Mouse (Mus musculus): ENCODE results near the gene H2-DMb1. TPM values are rescaled to one million over a fixed set of nuclear protein-coding genes. Genes with fewer than 3 reads are reported as not detected.
"Not testable (repeated sequence)": the region's sequence is repeated elsewhere in the genome, so short reads cannot be mapped to it uniquely, and the experiment has no call there.

The H2-DMb1 gene
- total RNA-seq, 2 experiments from 2014 or later = 39.4 to 60.3 TPM

DNA sequence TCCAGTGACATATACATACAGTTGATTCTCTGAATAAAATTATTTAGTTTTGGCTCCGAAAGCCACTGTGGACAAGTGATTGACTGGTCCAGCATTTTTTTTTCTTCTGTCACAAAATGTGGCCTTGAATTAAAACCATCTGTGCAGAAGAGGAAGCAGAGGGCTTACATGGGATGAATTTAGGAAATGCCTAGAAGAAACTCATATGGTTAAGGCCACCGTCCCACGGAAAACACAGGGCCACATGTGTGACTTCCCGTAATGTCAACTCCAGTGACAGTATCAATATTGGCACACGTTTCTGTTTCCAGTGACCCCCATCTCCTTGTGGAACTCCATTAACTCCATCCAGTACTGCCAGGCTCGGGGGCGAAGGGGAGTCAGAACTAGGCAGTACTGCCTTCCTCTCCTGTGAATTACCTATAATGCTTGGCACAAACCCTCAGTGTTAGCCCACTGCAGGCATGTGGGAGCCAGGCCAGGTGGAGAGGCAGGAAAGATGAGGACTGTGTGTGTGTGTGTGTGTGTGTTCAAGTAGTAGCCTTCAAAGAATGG lies 10.3 kb upstream of the H2-DMb1 start:
- ATAC-seq (replicated peaks; ENCODE audit: poor library complexity) = peak; percentile 14; the same call in 1 of the 2 replicates

DNA sequence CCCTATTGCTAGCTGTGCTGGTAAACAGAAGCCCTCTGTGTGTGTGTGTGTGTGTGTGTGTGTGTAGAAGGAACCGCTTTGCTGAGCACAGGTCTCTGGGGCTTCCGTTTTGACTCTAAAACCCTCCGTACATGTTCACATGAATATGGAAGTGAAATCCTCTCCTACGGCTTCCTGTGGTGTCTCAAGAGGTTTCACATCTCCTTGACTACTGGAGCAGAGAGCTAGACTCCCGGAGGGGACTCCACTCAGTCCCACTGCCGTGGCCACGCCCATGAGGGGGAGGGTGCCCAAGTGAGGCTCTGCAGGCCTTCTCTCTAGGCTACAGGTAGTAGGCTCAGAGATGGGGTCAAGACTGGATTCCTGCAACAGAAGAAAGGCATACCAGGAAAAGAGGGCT lies 9.8 kb upstream of the H2-DMb1 start, which contains the start of gene H2-DMb2:
Gene H2-DMb2 (plus strand): TSS at position 275 of the 400 bp plus-strand sequence.
- peak; percentile 88 for ATAC-seq (replicated peaks; ENCODE audit: poor library complexity)

DNA sequence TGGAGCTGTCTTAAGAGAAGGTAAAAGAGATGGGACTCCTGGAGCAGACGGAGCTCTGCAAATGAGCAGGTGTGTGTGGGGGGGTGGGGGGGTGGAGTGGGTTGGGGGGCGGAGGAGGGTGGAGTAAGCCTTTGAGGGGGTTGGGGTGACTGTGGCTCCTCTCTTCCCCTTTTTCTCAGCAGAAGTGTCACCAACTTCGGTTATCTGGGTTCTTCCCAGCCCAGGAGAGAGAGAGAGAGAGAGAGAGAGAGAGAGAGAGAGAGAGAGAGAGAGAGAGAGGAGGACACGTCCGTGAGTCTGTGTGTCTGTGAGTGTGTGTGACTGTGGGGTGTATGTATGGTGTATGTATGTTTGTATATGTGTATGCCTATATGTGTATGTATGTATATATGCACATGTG lies 9.4 kb upstream of the H2-DMb1 start:
- ATAC-seq (replicated peaks; ENCODE audit: poor library complexity) = peak; percentile 17; the same call in 1 of the 2 replicates

DNA sequence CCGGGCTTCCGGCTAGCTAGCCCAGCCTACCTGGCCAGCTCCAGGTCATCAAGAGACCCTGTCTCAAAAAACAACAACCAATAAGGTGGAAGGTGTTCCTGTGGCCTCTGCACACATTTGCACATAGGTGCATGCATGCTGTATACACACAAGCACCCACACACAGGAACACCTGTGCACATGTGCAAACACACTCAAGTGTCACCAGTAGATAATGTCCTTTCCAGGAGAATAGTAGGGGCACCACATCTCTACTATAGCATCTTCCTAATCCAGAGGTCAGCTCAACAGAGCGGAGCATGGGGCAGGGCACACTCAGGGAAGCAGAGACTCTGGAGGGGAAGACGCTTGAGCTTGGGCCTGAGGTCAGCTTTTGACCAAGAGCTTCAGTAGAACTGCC lies 8.7 kb upstream of the H2-DMb1 start:
- not testable (repeated sequence) for ATAC-seq (replicated peaks; ENCODE audit: poor library complexity)

DNA sequence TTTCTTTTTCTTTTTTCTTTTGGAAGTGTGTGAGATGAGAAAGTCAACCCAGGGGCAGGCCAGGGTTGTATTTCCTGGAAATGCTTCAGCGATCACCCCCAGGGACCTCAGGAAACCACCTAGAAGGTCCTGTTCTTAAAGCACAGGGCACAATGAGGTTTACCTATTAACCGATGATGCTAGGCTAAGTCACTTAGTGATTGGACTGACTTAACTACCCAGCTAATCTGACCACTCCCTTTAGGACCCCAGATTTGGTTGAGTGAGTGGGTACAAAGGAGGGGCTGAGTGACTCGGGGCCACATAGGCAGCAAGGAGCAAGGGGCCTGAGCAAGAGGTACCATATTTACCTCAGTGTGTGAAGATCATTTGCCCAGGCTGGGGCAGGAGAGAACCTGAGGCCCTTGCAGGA lies 7.9 kb upstream of the H2-DMb1 start:
- no peak for ATAC-seq (replicated peaks; ENCODE audit: poor library complexity)

DNA sequence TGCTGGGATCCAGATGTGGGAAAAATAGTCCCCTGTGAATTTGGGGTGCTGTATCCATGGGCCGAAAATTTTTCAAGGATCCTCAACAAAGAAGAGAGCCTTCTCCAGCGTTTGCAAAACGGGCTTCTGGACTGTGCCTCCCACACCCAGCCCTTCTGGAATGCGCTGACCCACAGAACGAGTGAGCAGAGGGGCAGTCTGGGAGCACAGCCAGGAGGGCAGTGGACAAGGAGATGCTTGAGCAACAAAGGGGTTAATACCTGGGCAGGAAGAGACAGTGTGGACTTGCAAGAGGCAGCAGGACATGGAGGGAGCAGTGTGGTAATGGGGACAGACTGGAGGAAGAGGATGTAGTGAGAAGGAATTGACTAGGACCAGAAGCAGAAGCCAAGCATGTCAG lies 2.7 kb downstream of the H2-DMb1 start:
- ATAC-seq (replicated peaks; ENCODE audit: poor library complexity) = no peak

DNA sequence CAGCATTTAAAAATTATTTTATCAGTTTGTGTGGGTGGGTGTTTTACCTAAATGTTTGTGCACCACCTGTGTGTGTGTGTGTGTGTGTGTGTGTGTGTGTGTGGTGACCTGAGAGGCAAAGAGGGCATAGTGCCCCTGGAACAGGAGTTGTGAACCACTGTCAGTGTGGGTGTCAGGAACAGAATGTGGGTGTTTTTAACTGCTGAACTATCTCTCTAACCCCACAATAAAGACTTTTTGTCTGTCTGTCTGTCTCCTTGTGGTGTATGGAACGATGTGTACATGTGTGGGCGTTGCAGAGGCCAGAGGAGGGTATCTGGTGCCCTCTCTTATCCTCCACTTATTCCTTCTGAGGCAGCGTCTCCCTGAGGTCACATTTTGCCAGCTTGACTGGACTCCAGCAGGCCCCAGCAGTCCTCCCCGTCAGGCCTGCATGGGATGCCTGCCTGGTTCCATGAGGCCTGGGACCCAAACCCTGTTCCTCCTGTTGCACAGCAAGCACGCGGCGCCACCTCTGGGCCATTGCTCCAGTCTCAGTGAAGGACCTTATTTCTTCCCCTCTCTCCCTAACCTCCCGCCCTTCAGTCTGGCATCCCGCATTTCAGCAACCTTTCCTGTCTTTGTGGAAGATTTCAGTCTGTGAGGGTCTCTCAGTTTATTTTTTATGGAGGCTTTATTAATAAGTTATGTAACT lies 11.5 kb downstream of the H2-DMb1 start:
- ATAC-seq (replicated peaks; ENCODE audit: poor library complexity) = peak; percentile 52; the same call in 1 of the 2 replicates

DNA sequence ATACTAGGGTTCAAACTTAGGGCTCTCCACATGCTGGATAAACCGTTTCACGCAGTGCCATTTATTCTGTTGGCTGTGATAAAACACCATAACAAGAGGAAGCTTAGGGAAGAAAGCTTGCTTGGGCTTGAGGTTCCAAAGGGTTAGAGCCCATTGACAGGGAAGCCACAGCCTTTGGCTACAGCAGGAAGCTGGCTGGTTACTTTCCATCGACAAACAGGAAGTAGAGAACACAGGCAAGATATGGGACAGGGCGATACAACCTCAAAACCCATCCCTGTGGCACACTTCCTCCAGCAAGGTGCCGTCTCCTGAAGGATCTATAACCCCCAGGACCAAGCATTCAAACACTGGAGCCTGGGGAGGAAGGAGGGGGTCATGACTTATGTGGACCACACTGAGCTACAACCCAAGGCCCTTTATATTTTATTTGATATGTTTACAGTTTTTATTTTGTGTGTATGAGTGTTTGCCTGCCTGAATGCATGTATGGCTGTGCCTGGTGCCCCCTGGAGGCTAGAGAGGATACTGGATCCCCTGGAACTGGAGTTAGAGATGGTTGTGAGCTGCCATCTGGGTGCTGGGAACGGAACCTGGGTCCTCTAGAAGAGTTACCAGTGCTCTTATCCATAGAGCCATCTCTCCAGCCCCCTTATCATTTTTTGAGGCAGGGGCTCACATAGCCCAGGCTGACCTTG lies 12.3 kb downstream of the H2-DMb1 start:
- peak; percentile 66 for ATAC-seq (replicated peaks; ENCODE audit: poor library complexity)

DNA sequence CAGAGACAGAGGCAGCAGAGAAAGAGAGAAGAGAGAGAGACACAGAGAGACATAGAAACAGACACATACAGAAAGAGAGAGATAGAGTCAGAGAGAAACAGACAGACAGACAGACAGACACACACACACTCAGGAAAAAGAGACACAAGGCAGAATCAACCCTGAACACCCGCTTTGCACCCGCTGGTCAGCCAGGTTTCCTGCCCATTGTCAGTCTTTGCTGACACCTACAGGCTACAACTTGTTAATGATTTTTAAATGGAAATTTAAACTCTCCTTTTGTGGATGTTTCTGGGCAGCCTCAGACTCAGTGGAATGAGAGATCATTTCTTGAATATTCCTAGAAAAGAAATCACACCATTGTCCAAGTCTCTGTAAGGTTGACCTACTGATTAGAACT lies 16.4 kb downstream of the H2-DMb1 start:
- ATAC-seq (replicated peaks; ENCODE audit: poor library complexity) = peak; percentile 53

DNA sequence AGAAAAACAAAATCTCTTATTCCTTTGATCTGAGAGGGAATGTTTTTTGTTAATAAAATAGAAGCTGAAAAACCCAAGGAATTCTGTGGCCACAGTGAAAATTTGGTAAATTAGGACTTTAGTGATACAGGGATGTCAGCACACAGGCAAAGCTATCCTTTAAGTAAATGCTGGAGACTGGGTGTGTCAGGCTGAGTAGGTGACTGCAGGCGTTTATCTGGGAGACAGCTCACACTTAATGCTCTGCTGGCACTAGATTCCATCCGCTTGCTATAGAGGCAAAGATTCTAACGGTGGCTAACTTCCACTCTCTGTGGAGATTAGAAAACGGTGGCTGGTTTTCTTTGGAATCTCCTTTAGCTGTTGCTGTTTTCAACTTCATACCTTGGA lies 17.6 kb downstream of the H2-DMb1 start:
- 0 out of 2 replicates have a peak, but pooled peaks have one; percentile 21 for ATAC-seq (replicated peaks; ENCODE audit: poor library complexity)

DNA sequence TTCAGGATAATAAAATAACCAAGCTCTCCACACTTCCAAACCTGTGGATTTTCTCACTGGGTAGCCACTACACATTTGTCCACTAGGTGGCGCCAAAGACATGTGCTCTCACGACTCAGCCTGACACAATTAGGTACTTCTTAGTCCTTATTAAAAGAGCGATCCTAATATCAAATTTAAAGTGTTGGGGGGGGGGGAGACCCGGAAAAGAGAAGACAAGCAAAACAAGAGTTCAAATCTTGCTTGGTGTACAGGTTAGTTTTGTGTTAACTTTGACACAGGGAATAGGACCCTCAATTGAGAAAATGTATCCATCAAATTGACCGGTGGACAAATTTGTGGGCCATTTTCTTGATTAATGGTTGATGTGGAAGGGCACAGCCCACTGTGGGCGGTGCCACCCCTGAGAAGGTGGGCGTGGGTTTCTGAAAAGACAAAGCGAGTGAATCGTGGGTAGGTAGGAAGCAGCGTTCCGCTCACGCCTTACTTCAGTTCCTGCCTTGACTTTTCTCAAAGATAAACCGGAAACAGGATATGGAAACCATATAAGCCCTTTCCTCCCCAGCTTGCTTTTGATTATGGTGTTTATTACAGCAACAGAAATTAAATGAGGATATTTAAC lies 18.1 kb downstream of the H2-DMb1 start:
- peak; percentile 93 for ATAC-seq (replicated peaks; ENCODE audit: poor library complexity)

DNA sequence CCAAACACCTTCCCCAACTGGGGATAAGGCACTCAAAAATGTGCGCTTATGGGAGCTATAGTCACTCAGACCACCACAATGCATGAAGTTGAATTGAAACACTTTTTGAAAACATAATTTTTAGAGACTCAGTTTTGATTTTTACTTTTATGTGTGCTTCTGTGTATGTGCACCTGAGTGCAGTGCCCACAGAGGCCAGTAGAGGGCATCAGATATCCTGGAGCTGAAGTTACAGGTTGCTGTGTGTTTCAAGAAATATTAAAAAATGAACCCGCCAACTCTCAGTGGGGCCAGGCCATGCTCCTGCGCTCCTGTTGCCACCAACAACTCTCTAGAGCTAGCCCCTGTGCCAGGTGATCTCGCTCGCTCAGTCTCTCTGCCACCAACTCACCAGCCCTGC lies 19.7 kb downstream of the H2-DMb1 start:
- ATAC-seq (replicated peaks; ENCODE audit: poor library complexity) = no peak

DNA sequence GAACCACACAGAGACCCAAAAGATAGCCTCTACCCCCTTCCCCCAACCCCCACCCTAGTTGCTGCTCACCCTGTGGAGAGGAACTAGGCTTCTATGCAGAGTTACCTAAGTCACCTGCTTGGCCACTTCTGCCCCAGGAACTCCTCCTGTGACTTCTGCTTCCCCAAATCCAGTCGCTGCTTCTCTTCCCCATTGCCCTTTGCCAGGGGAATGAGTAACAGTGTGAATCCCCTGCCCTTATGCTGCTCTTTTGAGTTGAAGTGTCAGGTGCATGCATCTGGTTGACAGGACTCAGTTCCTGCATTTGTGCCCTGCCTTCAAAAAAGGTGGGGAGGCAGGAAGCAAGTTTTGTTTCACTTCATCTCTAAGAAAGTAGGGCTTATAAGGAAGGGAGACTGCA lies 21.2 kb downstream of the H2-DMb1 start:
- no peak for ATAC-seq (replicated peaks; ENCODE audit: poor library complexity)

DNA sequence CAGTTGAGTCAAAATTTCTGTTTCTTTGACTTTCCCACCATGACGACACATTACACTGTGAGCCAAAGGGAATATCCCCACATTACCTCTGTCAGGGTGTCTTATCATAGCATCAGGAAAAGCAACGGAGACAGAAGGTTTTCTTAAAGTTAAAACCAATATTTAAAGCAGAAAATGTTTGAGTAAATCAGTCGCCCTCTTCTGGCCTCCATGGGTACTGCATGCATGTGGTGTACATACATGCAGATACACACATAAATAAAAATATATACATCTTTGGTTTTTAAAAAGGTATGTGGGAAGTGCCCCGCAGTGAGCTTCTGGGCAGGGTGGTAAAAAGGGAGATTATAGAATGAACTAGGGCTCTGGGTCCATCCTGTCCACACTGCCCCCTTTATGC lies 24.3 kb downstream of the H2-DMb1 start:
- no peak for ATAC-seq (replicated peaks; ENCODE audit: poor library complexity)

DNA sequence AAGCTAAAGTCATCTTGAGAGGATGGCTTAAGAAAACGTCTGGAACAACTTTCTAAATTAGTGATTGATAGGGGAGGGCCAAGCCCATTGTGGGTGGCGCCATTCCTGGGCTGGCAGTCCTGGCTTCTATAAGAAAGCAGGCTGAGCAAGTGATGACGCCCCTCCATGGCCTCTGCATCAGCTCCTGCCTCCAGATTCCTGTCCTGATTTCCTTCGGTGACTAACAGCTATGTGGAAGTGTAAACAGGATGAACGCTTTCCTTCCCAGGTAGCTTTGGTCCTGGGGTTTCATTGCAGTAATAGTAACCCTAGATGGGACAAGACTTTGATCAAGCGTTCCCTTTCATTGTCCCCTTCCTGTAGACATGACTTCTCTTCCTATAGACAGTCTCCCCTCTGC lies 26.1 kb downstream of the H2-DMb1 start:
- no peak for ATAC-seq (replicated peaks; ENCODE audit: poor library complexity)

DNA sequence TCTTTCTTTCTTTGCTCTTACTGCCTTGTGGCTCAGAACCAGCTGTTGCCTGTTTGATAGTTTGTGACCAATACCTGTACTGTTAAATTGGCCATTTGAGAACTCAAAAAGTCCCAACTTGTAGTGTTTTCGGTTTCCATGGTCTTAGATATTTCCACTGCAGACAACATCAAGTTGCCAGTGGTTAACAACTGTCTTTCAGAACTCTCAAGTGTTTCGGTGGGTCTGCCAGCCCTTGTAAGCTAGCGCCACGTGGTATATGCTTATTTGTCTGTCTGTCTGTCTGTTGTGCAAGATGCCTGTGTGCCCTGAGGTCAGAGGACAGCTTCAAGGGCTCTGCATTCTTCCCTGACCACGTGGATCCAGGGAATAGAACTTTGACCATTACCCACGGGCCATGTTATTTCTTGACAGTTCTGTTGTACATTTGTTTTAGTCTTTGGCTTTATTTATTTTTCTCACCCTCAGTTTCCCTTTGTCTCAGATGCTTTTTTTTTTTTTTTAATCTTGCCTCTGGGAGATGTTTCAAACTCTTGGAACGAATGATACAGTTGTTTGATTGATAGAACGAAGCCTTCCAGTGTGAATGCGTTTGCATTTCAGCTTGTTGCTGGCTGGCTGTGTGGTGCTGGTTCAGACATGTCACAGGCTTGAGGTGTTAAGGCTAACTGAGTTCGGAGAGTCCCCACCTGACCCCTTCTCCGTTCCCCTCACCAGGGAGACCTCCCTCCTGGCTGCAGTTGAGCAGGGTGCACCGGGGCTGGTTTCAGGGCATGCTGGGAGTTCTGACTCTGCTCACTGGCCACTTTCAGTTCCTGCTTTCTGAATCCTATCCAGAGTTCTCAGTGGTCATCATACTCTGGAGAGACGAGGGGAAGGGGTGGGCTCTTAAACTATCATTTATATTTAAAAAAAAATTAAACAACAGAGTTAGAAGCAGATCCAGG lies 27.3 kb downstream of the H2-DMb1 start:
- peak; percentile 58 for ATAC-seq (replicated peaks; ENCODE audit: poor library complexity)

DNA sequence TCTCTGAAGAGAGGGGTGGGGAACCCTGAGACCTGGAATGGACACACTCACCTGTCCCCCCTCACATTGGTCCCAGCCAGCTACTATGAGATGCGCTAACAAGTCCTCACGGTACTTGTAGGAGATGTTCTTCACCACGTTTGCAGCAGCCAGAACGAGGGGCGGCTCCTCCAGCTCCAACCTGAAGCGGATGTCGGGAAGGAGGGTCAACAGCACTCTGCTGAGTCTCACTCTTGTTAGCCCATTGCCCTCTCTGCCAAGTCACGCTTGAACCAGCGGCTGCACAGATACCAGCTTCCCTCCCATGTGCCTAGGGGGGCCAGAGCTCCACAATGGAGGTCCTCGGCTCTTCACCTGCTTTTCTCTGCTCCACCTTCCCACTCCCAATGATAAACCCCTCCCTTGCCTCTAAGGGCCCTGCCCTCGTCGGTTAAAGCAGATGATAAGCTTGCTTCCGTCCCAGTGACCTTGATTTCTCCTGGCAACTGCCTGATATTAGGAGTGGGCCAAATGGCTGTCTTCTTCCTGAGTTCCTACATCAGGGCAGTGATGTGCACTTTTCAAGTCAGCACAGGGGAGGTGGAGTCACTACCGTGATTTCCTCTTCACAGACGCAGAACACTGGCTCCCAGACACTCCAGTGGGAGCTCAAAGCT lies 30.8 kb downstream of the H2-DMb1 start:
- ATAC-seq (replicated peaks; ENCODE audit: poor library complexity) = no peak

DNA sequence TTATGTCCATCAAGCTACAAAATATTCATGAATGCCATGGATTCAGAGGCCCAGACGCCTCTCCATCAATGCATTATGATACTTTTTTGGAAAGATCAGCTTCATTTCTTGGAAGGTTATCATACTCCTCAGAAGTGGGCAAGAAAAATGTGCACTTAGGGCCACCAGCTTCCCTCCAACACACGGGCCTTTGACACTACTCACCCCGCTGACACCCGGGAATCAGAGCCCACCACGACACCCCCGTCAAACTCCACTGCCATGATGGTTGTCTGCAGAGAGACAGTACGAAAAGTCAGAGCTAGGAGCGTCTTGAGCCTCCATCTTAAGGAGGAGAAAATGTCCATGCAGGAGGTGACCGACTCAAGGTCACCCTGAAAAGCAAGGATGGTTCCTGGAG lies 32.7 kb downstream of the H2-DMb1 start:
- no peak for ATAC-seq (replicated peaks; ENCODE audit: poor library complexity)

DNA sequence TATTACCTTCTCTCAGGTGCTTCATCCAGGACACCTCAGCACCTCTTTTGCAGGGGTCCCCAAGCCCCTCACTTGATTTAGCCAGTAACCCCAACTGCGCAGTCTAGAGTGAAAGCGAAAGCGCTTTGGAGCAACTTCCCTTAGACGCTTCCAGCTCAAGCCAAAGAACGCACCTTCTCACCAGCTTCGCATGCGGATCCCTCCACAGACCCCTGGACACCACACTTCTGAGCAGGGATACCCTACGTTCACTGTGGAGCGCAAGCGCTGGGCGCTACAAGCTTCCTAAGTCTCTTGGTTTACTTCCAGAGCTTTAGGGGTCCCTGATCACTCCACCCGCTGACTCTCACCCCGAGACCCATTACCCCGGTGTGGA lies 34.0 kb downstream of the H2-DMb1 start:
- peak; percentile 11; the same call in 1 of the 2 replicates for ATAC-seq (replicated peaks; ENCODE audit: poor library complexity)

Data from megakaryocyte progenitor cell, adult 5-6 weeks (primary cell).